Mouse (Mus musculus) cerebellum, adult 2 months (tissue): ENCODE results near the gene Actl10.

ENCODE experiments used
- CTCF ChIP-seq: fragments of 200-500 bp; IDR thresholded peaks from 2 replicates; pipeline ENCODE4 v1.5.1; 2011; ENCODE audit warnings: low read depth, mild to moderate bottlenecking, control low read depth, low read length, moderate library complexity, borderline replicate concordance; ENCODE audit not compliant: insufficient read depth
- POLR2A ChIP-seq: fragments of 200-500 bp; IDR thresholded peaks from 2 replicates; pipeline ENCODE4 v1.6.1; 2011; ENCODE audit warnings: low read length, control low read depth, borderline replicate concordance; ENCODE audit not compliant: insufficient read depth

DNA sequence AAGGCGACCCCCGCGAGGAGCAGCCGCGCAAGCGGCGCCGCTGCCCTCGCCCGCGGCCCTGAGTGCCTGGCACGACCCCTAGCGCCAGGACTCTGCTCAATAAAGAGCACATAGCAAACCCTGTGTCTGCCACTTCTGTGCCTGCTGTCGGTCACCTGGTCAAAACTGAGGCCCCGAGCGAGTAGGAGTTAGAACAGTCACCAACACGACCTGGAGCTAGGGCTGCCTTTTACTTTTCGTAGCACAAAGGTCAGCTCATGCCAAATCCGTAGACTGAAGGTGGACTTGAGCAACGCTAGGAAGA lies 1.7 kb upstream of the Actl10 start:
- no peak for TF ChIP-seq POLR2A
- TF ChIP-seq CTCF, result no peak
